Mouse (Mus musculus) forebrain, embryonic 11.5 days (tissue): ENCODE data around the gene Ptpn13. TPM values are rescaled to one million over a fixed set of nuclear protein-coding genes. Genes with fewer than 3 reads are reported as not detected.

Source experiments
- polyA plus RNA-seq: library from polyadenylated mRNA; unstranded; fragments of >200 nt; fragmentation: Nextera tagmentation; extraction: Ambion mirVana; gene quantifications from 2 replicates; pipeline ENCODE4 v1.2.1, GENCODE M21; 2014

The Ptpn13 gene
- polyA plus RNA-seq, 1 experiment from 2014 or later, result 20.3 TPM

Other genes starting within 250 kb of the Ptpn13 start
- gene Mapk10, start 213.9 kb upstream of the Ptpn13 start, polyA plus RNA-seq, result 28.6 and 30.1 TPM in 2 replicates
- not detected in 2 replicates for gene Slc10a6, start 204.2 kb downstream of the Ptpn13 start, polyA plus RNA-seq
- 0.39 and 0.68 TPM in 2 replicates for gene 1700016H13Rik, start 230.8 kb downstream of the Ptpn13 start, polyA plus RNA-seq